Mouse (Mus musculus) thymus, adult 2 months (tissue): ENCODE measurements around the gene 4921536K21Rik. TPM values are rescaled to one million over a fixed set of nuclear protein-coding genes. Genes with fewer than 3 reads are reported as not detected.

Source experiments
- DNase-seq: peaks from one replicate; pipeline ENCODE4 v3.0.0; 2021
- H3K27ac ChIP-seq: fragments of 200-500 bp; 2 replicates; pipeline ENCODE4 v1.5.1; 2012; ENCODE audit warnings: low read length, control low read depth; ENCODE audit not compliant: control insufficient read depth, insufficient read depth
- H3K27me3 ChIP-seq: fragments of 200-500 bp; 2 replicates; pipeline ENCODE4 v1.6.1; 2012; ENCODE audit warnings: mild to moderate bottlenecking, low read length, moderate library complexity, mixed read lengths; ENCODE audit not compliant: control insufficient read depth, insufficient read depth
- H3K36me3 ChIP-seq: fragments of 200-500 bp; 2 replicates; pipeline ENCODE4 v1.6.1; 2012; ENCODE audit warnings: mild to moderate bottlenecking, low read length, moderate library complexity; ENCODE audit not compliant: control insufficient read depth, insufficient read depth
- H3K4me1 ChIP-seq: fragments of 200-500 bp; replicated peaks from 2 replicates; pipeline ENCODE4 v1.6.1; 2012; ENCODE audit warnings: low read length; ENCODE audit not compliant: control insufficient read depth, insufficient read depth
- H3K4me3 ChIP-seq: fragments of 200-500 bp; 2 replicates; pipeline ENCODE4 v1.5.1; 2012; ENCODE audit warnings: mild to moderate bottlenecking, low read length, control low read depth, moderate library complexity; ENCODE audit not compliant: control insufficient read depth, insufficient read depth
- CTCF ChIP-seq: fragments of 200-500 bp; IDR thresholded peaks from 2 replicates; pipeline ENCODE4 v1.5.1; 2012; ENCODE audit warnings: mild to moderate bottlenecking, control low read depth, low read length, moderate library complexity, borderline replicate concordance; ENCODE audit not compliant: control insufficient read depth, poor library complexity, insufficient read depth; ENCODE audit errors: extremely low read depth
- POLR2A ChIP-seq: fragments of 200-500 bp; IDR thresholded peaks from 2 replicates; pipeline ENCODE4 v1.6.1; 2012; ENCODE audit warnings: mild to moderate bottlenecking, low read length, control low read depth, moderate library complexity; ENCODE audit not compliant: control insufficient read depth, poor library complexity, insufficient read depth; ENCODE audit errors: extremely low read depth
- WGBS: fragments of 180-500 bp; shearing (Covaris S2); methylation state at CpG from one replicate; pipeline ENCODE4 v1.1.7; 2018; 5-methylcytosine and 5-hydroxymethylcytosine counted together
- polyA plus RNA-seq: library from polyadenylated mRNA; depleted of rRNA; stranded (reverse); fragments of >200 nt; gene quantifications from 2 replicates; pipeline ENCODE4 v1.2.3, GENCODE M21; 2012

Gene 4921536K21Rik
- polyA plus RNA-seq, 1 experiment = 0.07 TPM

DNA sequence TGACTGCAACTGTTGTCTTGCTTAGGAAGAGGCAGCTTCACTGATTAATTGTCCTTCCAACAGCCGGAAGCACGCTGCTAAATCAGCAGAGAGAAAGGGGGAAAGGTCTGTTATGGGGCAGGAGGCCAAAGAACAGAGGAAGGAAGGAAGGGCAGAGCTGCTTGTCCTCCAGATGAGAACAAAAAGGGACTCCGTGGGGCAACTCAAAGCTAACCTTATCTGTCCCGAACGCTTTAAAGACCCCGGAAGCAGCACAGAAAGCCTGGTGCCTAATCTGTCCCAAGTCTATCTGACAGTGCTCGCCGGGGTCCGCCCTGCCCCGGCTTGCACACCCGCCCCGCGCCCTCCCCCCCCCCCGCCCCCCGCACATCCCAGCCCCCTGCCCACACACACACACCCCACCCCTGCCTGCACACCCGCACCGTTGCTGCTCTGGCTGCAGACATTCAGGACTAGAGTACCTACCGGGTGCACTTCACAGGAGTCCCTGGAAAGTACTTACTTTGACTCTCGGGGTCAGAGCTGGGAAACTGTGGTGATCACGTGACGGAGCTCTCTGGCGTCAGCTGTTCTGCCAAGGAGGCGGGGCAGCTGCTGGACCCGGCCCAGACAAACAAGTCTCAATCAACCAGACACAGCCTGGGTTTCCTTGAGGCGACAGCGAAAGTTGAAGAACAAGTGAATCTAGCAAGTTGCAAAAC lies 36.8 kb upstream of the 4921536K21Rik start, which contains the start of gene Tcn2:
Tcn2 (minus strand) TSS at position 649 of the 701 bp plus-strand sequence.
- H3K4me1 ChIP-seq = peaks cover 6% of the 10 kb centered on the region
- WGBS = 1% methylated on average over 20 of the region's 26 CpGs
- no peak for TF ChIP-seq CTCF
- TF ChIP-seq POLR2A = no peak

DNA sequence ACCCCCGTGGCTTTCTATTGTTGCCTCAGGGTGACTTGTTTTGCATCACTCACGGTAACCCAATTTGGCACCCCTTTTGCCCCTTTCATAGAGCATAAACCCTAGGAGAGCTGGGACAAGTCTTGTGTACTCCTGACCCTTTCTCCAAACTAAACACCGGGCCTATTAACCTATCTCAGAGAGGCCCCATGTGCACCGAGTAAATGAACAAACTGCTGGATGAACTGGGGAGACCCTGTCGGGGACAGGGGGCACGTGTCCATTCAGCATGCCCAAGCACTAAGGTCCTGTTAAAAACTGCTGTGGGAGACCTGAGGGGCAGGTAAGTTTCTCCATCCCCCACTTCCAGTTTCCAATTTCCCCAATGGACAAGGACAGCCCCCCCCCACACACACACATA lies 36.0 kb upstream of the 4921536K21Rik start:
- DNase-seq = no peak
- no peaks in the 10 kb centered on the region for H3K27me3 ChIP-seq
- peaks cover 6% of the 10 kb centered on the region for H3K4me1 ChIP-seq
- TF ChIP-seq CTCF (no peak), POLR2A (no peak)
- WGBS = 86% methylated on average over 6 of the region's 6 CpGs
- H3K27ac ChIP-seq = no peak overlapping the region
- no peak overlapping the region for H3K4me3 ChIP-seq
- H3K36me3 ChIP-seq = no peaks in the 10 kb centered on the region

More for the DNA sequence above, 36.8 kb upstream of the 4921536K21Rik start, which contains the start of gene Tcn2:
- peak within 1 kb of the TSS; percentile 37 for H3K4me3 ChIP-seq
- H3K36me3 ChIP-seq = no peaks in the 10 kb centered on the region
- H3K27ac ChIP-seq = no peak within 1 kb of the TSS
- DNase-seq = peak; percentile 73
- no peaks in the 10 kb centered on the region for H3K27me3 ChIP-seq

DNA sequence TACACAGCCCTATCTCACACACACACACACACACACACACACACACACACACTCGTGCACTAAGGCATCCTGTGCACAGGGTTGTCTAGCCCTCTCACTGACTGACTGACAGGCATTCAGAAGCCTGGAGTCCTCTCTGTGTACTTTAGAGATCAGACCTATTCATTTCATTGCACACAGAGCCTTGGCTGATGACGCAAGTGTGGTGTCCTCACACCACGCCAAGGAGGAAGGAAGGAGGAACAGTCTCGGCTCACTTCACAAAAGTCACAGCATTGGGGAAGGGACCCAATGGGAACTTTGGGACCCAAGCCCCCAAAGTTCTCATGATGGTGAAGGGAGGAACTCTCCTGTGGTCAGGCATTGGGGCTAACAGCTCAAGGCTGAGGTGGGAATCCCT lies 35.1 kb upstream of the 4921536K21Rik start:
- H3K4me3 ChIP-seq = no peak overlapping the region
- 62% methylated on average over 4 of the region's 4 CpGs for WGBS
- no peaks in the 10 kb centered on the region for H3K36me3 ChIP-seq
- no peak overlapping the region for H3K27ac ChIP-seq
- no peak for DNase-seq
- peaks cover 6% of the 10 kb centered on the region for H3K4me1 ChIP-seq
- TF ChIP-seq CTCF (no peak), POLR2A (no peak)
- H3K27me3 ChIP-seq = no peaks in the 10 kb centered on the region

DNA sequence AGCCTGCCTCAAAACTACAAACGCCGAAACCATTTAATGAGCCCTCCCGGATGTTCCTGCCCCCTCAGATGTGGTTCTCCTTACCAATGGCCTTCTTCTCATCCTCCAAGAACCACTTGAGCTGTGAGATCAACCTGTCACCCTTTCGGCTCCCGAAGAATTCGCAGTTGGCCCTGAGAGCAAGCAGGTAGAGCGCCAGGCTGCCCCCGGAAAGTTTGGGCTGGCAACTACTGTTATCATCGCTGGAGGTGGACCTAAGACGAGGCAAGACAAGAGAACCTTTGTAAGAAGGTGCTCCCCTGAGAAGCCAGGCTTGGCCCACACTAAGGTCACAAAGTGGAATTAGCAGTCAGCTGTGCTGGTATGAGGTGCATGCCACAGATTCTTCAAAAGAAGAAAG lies 31.0 kb upstream of the 4921536K21Rik start:
- Histone ChIP-seq H3K27ac (no peak overlapping the region), H3K4me1 (no peaks in the 10 kb centered on the region), H3K4me3 (no peak overlapping the region), H3K36me3 (no peaks in the 10 kb centered on the region), H3K27me3 (no peaks in the 10 kb centered on the region)
- 96% methylated on average over 10 of the region's 10 CpGs for WGBS
- DNase-seq = no peak
- TF ChIP-seq POLR2A (no peak), CTCF (no peak)

DNA sequence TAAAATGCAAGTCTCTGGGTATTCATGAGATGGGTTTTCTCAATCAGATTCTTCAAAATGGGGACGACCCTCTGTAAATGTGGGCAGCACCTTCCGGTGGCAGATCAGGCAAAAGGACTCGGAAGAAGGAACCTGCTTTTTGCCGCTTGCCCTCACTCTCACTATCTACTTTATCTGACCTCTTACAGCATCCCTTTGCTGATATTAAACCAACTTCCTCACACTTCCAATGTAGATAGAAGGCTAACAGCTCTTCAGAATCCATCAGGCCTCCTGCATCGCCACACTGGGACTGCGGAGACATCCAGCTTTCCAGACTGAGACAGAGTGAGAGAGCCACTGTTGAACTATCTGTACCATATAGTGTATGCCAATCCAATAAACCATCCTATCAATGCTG lies 27.8 kb upstream of the 4921536K21Rik start:
- no peaks in the 10 kb centered on the region for H3K4me1 ChIP-seq
- no peak for TF ChIP-seq POLR2A
- no peak for TF ChIP-seq CTCF
- no peak overlapping the region for H3K4me3 ChIP-seq
- no peak overlapping the region for H3K27ac ChIP-seq
- H3K27me3 ChIP-seq = no peaks in the 10 kb centered on the region
- DNase-seq = no peak
- no peaks in the 10 kb centered on the region for H3K36me3 ChIP-seq
- 99% methylated on average over 6 of the region's 6 CpGs for WGBS

DNA sequence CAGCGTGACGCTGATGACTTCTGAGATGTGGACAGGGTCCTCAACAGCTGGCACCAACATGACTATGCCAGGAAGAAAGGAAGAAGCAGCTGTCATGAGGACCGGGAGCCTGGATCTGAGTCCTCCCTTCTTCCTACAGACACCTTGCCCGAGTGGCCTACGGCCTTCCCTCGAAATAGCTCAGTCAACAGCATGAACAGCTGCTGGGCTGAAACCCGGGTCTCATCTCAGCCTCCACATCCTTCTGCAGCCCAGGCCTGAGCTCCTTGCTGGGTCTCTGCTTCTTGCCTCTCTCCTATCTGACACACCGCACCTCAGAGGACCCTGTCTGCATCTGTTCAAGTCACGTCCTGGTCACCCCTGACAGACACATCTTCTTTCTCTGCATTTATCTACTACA lies 27.2 kb upstream of the 4921536K21Rik start:
- Histone ChIP-seq H3K4me1 (no peaks in the 10 kb centered on the region), H3K27me3 (no peaks in the 10 kb centered on the region), H3K36me3 (no peaks in the 10 kb centered on the region)

More for the DNA sequence above, 27.2 kb upstream of the 4921536K21Rik start:
- H3K4me3 ChIP-seq = no peak overlapping the region
- no peak for DNase-seq
- TF ChIP-seq POLR2A = no peak
- TF ChIP-seq CTCF = no peak
- 96% methylated on average over 9 of the region's 9 CpGs for WGBS
- no peak overlapping the region for H3K27ac ChIP-seq
